Mouse (Mus musculus) CH12.LX (cell line): ENCODE data around the gene Setd3.

Source experiments
- CTCF ChIP-seq, 2 experiments: IDR thresholded peaks in 1 of 2; conservative IDR thresholded peaks in 1 of 2; 2 replicates each; pipeline ENCODE4 v1.5.1; 2011 to 2012; ENCODE audit warnings: low read depth in 2 of 2, low read length in 2 of 2, improper control_type of control experiment in 1 of 2, inconsistent platforms in 1 of 2, mild to moderate bottlenecking in 1 of 2, moderate library complexity in 1 of 2
- EP300 ChIP-seq: IDR thresholded peaks from 2 replicates; pipeline ENCODE4 v1.6.1; 2011; ENCODE audit warnings: low read length, improper control_type of control experiment
- JUND ChIP-seq: conservative IDR thresholded peaks from 2 replicates; pipeline ENCODE4 v1.6.1; 2011; ENCODE audit warnings: low read depth, low read length, improper control_type of control experiment
- MXI1 ChIP-seq: IDR thresholded peaks from 2 replicates; pipeline ENCODE4 v1.6.1; 2011; ENCODE audit warnings: mild to moderate bottlenecking, low read depth, low read length, improper control_type of control experiment
- MYC ChIP-seq: IDR thresholded peaks from 2 replicates; pipeline ENCODE4 v1.6.1; 2011; ENCODE audit warnings: low read depth, mild to moderate bottlenecking, improper control_type of control experiment, low read length
- RCOR1 ChIP-seq: conservative IDR thresholded peaks from 2 replicates; pipeline ENCODE4 v1.6.1; 2012; ENCODE audit warnings: low read depth, mild to moderate bottlenecking, inconsistent platforms, low read length, improper control_type of control experiment
- TCF12 ChIP-seq: IDR thresholded peaks from 2 replicates; pipeline ENCODE4 v1.6.1; 2014; ENCODE audit warnings: low read depth, mild to moderate bottlenecking, inconsistent platforms, low read length, improper control_type of control experiment
- USF1 ChIP-seq: IDR thresholded peaks from 2 replicates; pipeline ENCODE4 v1.6.1; 2014; ENCODE audit warnings: low read depth, mild to moderate bottlenecking, inconsistent platforms, low read length, improper control_type of control experiment
- ZMIZ1 ChIP-seq: IDR thresholded peaks from 2 replicates; pipeline ENCODE4 v1.6.1; 2012; ENCODE audit warnings: low read depth, mild to moderate bottlenecking, inconsistent platforms, low read length, improper control_type of control experiment

- TF ChIP-seq USF1 (no peak), CTCF (conservative IDR thresholded peaks at IDR 0.05 in 1 of 2, IDR thresholded peaks at IDR 0.05 in 1 of 2; ENCODE audit: low read depth in 2 of 2, low read length in 2 of 2) (no peak), MYC (no peak), JUND (no peak), RCOR1 (no peak), EP300 (no peak), MXI1 (no peak), ZMIZ1 (no peak), TCF12 (no peak)
Measured at GRCm38 (mm10) chr12:108110674-108111073, 68.4 kb downstream of the Setd3 start.
